Mouse (Mus musculus): ENCODE results near the gene 4930562C15Rik. TPM values are rescaled to one million over a fixed set of nuclear protein-coding genes. Genes with fewer than 3 reads are reported as not detected.

The 4930562C15Rik gene
- polyA plus RNA-seq, 2 experiments from 2014 or later, result 0.88 to 1.4 TPM

DNA sequence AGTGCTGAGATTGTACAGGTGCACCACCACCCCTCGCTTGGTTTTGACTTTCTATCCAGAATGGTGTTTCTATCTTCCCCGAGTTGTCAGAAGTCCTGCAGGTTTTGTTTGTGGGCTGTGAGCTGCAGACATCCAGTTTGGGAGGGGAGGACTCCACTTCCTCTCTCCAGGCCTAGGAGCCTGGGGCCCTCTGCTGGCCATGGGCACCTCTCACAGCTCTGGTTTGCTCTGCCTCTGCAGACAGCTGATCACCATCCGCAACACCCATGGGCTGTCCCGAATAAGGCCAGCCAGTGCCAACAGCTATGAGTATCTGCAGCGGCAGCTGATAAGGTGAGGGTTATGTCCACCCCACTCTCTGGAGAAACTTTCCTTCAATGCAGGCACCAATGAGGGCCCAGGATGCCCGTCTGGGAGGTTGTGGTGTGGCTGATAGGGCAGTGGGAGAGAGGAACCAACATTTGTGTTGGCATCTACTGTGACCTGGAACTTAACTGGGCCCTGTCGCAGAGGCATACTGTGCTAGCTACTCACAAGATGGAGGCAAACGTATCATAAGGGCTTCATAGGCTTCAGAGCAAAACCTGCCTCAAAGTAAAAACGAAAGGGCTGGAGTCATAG lies 27.8 kb downstream of the 4930562C15Rik start:
- peak; percentile 82 for ATAC-seq

DNA sequence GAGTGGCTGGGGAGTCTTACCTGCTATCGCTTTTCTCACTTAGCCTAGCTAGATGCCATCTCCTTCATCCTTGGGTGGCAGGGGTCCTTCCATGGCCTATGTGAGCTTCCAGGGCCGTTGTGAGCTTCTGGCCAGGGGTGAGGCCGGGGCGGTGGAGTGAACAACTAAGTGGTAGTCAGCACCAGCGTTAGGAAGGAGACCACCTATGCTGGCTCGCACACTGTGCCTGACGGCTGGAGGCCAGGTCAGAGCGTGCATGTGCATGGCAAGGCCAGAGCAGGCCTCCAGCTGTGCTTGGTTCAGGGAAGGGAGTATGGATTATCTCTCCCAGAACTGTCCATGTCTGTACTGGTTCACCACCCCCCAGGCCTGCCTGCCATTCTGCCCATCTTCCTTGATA lies 28.5 kb downstream of the 4930562C15Rik start:
- ATAC-seq, result no peak

DNA sequence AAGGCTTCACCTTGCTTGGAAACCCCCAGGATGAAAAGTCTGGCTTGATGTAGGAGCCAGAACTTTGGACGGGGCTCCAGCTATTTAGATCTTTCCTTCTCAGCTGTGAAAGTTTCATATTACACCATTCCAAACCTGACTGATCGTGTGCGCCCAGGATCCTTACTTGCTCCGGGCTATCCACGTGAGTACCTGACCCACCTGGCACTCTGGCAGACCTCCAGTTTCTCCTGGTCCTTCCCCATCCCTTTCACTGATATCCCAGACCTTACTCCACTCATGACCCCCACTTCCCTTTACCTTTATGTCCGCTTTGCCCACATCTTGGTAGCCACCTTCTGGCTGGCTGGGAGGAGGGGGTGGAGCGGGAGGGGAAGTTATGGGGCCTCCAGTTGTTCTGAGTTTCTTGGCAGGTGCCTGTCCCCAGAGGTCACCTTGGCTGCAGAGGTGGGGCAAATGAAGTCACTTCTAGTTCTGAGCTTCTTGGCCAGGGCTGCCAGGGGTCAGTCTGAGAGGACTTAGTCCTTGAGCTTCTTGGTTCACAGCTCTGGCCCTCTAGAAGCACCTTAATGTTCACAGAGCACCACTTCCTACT lies 31.0 kb downstream of the 4930562C15Rik start:
- no peak for ATAC-seq

GRCm38 (mm10) chr16:4870490-4870889 lies 35.3 kb downstream of the 4930562C15Rik start:
- ATAC-seq, result no peak

DNA sequence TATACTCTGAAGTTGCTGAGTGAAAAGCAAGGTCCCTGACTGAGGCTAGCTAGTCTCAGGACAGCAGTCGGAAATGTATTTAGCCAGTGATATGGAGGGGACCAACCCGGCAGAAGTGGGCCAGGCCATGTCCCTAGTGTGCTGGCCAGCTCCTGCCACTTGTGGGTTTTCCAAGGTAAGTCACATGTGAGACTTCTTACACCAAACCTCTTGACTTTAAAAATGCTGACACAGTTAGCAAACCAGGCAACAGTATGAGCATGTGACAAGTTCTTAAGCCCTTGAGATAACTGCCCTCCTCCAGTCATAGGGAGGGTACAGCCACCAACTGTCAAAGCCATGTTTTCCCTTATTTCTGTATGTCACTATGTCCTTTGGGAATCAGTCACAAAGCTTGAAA lies 36.7 kb downstream of the 4930562C15Rik start:
- no peak for ATAC-seq

GRCm38 (mm10) chr16:4875198-4876032 lies 40.2 kb downstream of the 4930562C15Rik start:
- no peak for ATAC-seq

- no peak for ATAC-seq
These were observed 40.9 kb downstream of the 4930562C15Rik start for GRCm38 (mm10) chr16:4876033-4876680.

- ATAC-seq, result no peak
These were observed 42.0 kb downstream of the 4930562C15Rik start for GRCm38 (mm10) chr16:4877195-4877594.

- ATAC-seq, result no peak
These were observed 42.5 kb downstream of the 4930562C15Rik start for GRCm38 (mm10) chr16:4877701-4878100.

DNA sequence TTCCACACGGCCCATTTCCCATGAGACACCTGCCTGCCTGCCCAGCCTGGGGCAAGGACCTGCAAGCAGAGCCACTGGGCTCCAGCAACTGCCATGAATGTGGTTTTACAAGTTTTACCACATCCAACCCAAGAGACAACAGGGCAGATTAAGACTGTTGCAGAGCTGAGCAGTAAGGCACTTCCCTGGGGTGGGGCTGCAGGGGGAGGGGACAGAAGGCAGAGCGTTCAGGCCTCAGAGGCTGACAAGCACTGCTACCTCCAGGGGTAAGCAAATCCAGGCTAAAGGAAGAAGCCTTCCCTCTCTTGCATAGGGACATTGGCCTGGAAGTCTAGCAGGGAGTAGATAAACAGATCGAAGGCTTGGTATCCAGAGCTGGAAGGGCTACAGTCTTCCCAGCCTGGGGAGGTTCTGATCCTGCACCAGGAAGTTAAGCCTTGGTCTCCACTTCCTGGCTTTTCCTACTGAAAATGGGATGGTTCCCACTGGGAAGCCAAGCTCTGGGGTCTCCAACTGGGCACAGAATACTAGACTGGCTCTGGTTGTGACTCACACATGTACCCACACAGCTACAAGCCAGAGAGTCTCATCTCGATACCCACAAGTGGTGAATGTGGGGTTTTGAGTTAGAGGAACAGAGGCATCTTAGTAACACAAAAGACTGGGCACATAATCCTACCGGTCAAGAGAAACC lies 43.1 kb downstream of the 4930562C15Rik start:
- ATAC-seq, result peak; percentile 39

GRCm38 (mm10) chr16:4879101-4879707 lies 44.0 kb downstream of the 4930562C15Rik start:
- ATAC-seq, result peak; percentile 34

- ATAC-seq, result peak; percentile 45
These were observed 44.5 kb downstream of the 4930562C15Rik start for GRCm38 (mm10) chr16:4879708-4880124.

GRCm38 (mm10) chr16:4880136-4880825 lies 45.1 kb downstream of the 4930562C15Rik start, which contains the start of gene Ubald1:
TSS of gene Ubald1 (minus strand) at chr16:4880315.
- peak; percentile 72 for ATAC-seq

- no peak for ATAC-seq
These were observed 46.5 kb downstream of the 4930562C15Rik start for GRCm38 (mm10) chr16:4881400-4882351.

GRCm38 (mm10) chr16:4884930-4885329 lies 49.7 kb downstream of the 4930562C15Rik start:
- ATAC-seq, result no peak

DNA sequence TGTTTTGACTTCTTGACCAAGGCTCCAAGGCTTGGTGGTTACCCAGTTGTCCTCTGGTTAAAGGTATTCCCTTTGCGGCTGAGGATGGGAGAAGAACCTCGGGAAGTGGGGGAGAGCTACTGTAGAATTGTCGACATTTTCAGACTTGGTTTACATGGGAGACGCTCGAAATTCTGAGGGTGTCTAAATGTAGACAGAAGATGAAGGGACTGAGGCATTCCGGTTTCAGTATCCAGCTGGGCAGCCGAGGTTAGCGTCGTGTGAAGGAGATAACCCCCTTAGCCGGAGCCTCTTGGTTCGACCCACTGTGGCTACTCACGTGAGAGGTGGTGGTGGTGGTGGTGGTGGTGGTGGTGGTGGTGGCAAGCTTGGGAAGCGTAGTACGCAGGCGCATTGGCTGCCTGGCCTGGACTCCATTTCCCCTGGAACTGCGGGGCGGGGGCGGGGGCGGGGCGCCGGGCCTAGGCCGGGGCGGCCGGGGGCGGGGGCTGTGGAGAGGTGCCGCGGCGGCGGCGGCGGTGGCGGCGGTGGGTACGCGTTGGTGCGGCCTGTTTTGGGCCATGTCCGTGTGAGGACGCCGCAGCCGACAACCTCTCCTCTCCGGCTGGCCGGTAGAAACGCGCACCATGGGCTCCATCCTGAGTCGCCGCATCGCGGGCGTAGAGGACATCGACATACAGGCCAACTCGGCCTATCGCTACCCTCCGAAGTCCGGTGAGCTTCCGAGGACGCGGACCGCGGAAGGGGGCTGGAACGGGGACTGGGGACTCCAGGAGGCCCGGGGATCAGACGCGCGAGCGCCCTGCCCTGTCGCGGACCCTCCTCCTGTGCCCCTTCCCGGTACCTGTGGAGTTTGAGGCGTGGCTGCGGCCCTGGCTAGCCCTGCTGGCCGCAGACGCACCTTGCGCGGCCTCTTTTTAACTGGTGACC lies 50.8 kb downstream of the 4930562C15Rik start, which contains the start of gene Mgrn1:
Mgrn1 (plus strand) TSS at position 490 of the 930 bp plus-strand sequence.
- ATAC-seq, result peak; percentile 49

- no peak for ATAC-seq
These were observed 51.4 kb downstream of the 4930562C15Rik start for GRCm38 (mm10) chr16:4886690-4887020.

DNA sequence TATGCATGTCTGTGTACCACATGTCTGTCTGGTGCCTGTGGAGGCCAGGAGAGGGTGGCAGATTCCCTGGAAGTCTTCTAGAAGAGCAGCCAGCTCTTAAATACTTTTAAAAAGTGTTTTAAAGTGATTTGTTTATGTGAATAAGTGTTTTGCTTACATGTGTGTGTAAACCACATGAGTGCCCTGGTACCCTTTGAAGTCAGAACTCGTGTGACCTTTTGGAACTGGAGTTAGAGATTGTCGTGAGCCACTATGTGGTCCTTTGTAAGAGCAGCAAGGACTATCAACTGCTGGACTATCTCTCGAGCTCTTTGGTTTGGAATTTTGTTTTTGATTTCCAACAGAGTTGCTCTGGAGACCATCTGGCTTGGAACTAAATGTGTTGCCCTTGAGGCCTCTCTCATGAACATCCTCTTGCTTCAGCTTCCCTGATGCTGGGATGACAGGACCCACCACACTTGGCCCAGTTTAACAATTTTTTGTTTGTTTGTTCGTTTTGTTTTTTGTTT lies 55.0 kb downstream of the 4930562C15Rik start:
- ATAC-seq, result no peak

DNA sequence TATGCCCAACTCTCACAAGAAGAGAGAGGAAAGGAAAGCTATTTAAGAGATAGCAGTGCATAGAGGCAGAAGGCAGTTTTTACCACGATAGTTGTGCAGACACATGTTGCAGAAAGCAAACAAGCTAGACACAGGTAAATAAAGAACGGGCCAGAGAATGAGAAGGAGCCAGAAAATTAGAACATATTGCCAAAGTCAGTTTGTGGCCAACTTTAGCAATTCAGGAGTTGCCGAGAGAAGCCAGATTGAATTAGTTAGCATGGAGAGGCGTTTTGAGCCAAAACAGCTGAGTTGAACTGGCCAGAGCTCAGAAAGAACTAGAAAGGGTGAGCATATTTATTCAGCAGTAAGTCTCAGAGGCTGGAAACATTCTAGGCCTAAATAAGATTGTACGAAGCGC lies 57.0 kb downstream of the 4930562C15Rik start:
- ATAC-seq, result no peak

Measured in activated CD4-positive, CD25-positive, alpha-beta regulatory T cell, adult 4 months (primary cell).